Mouse (Mus musculus) forebrain, embryonic 16.5 days (tissue): Measurements from ENCODE around the gene Zfp811. TPM values are rescaled to one million over a fixed set of nuclear protein-coding genes. Genes with fewer than 3 reads are reported as not detected.

Experiments used
- ATAC-seq: fragments of 200-750 bp; cut with Nextera tagmentation; 2 replicates; pipeline ENCODE4 v1.8.0; 2017; ENCODE audit warnings: mild to moderate bottlenecking, moderate library complexity
- H3K27ac ChIP-seq: fragments of 300-500 bp; sonication (generic); 2 replicates; pipeline ENCODE4 v1.5.1; 2014; ENCODE audit warnings: low read length, control low read depth
- H3K27me3 ChIP-seq: fragments of 300-500 bp; sonication (generic); replicated peaks from 2 replicates; pipeline ENCODE4 v1.6.1; 2014; ENCODE audit warnings: low read length; ENCODE audit not compliant: control insufficient read depth, insufficient read depth
- H3K36me3 ChIP-seq: fragments of 300-500 bp; sonication (generic); 2 replicates; pipeline ENCODE4 v1.6.1; 2014; ENCODE audit not compliant: control insufficient read depth, insufficient read depth
- H3K4me1 ChIP-seq: fragments of 300-500 bp; sonication (generic); replicated peaks from 2 replicates; pipeline ENCODE4 v1.6.1; 2014; ENCODE audit warnings: low read length; ENCODE audit not compliant: control insufficient read depth, insufficient read depth
- H3K4me2 ChIP-seq: fragments of 300-500 bp; sonication (generic); 2 replicates; pipeline ENCODE4 v1.6.1; 2014; ENCODE audit warnings: mild to moderate bottlenecking, low read length, control low read depth
- H3K4me3 ChIP-seq: fragments of 300-500 bp; sonication (generic); replicated peaks from 2 replicates; pipeline ENCODE4 v1.5.1; 2014; ENCODE audit warnings: mild to moderate bottlenecking, low read length, control low read depth
- H3K9ac ChIP-seq: fragments of 300-500 bp; sonication (generic); replicated peaks from 2 replicates; pipeline ENCODE4 v1.6.1; 2014; ENCODE audit warnings: low read depth, low read length, control low read depth
- H3K9me3 ChIP-seq: fragments of 300-500 bp; sonication (generic); 2 replicates; pipeline ENCODE4 v1.6.1; 2016; ENCODE audit warnings: low read length; ENCODE audit not compliant: control insufficient read depth
- WGBS: fragments of 180-500 bp; shearing (Covaris S2); extraction: QIAGEN DNeasy Blood & Tissue Kit; methylation state at CpG from one replicate; pipeline ENCODE4 v1.1.7; 2014; 5-methylcytosine and 5-hydroxymethylcytosine counted together
- polyA plus RNA-seq: library from polyadenylated mRNA; unstranded; fragments of >200 nt; fragmentation: Nextera tagmentation; extraction: Ambion mirVana; gene quantifications from 2 replicates; pipeline ENCODE4 v1.2.1, GENCODE M21; 2015

Gene Zfp811
- polyA plus RNA-seq, 1 experiment from 2014 or later = 46.2 TPM

- no peak overlapping the region for H3K9ac ChIP-seq
- H3K27me3 ChIP-seq = no peaks in the 10 kb centered on the region
- no peaks in the 10 kb centered on the region for H3K9me3 ChIP-seq
- ATAC-seq = no peak
- H3K4me3 ChIP-seq = no peak overlapping the region
- H3K27ac ChIP-seq = no peak overlapping the region
- H3K4me2 ChIP-seq = no peak overlapping the region
- 86% methylated on average over 7 of the region's 7 CpGs for WGBS
- H3K4me1 ChIP-seq = 0 out of 2 replicates have a peak, but pooled peaks cover 2% of the 10 kb centered on the region
- H3K36me3 ChIP-seq = peaks cover 15% of the 10 kb centered on the region
Observed at GRCm38 (mm10) chr17:32814136-32814535, 4.4 kb upstream of the Zfp811 start.

DNA sequence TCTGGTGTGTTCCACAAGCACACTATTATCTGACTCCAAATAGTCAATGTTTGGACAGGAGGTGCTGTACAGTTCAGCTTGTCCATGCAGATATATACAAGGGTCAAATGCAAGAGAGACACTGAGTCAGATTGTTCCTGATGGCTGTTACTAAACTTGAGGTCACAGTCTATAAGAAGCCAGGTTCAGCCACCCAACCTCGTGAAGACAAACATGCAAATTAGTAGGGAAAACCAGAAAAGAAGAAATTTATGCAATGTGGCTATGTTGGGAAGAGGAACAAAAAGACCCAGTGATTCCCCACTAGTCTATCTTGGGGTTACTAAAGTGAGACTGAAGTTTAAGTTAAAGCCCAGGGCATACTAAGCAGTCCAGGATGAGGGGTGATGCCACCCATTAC lies 917 bp upstream of the Zfp811 start:
- Histone ChIP-seq H3K27me3 (no peaks in the 10 kb centered on the region), H3K4me3 (no peak overlapping the region), H3K4me1 (peaks cover 18% of the 10 kb centered on the region), H3K9ac (no peak overlapping the region), H3K4me2 (no peak overlapping the region), H3K27ac (no peak overlapping the region), H3K36me3 (0 out of 2 replicates have a peak, but pooled peaks cover 2% of the 10 kb centered on the region), H3K9me3 (no peaks in the 10 kb centered on the region)
- ATAC-seq = no peak
- 25% methylated on average over 1 of the region's 1 CpGs for WGBS

- WGBS = 2% methylated on average over 8 of the region's 8 CpGs
- peak overlapping the region; percentile 63 for H3K9ac ChIP-seq
- H3K4me2 ChIP-seq = peak overlapping the region; percentile 56
Observed at GRCm38 (mm10) chr17:32808921-32809320, 810 bp downstream of the Zfp811 start.

DNA sequence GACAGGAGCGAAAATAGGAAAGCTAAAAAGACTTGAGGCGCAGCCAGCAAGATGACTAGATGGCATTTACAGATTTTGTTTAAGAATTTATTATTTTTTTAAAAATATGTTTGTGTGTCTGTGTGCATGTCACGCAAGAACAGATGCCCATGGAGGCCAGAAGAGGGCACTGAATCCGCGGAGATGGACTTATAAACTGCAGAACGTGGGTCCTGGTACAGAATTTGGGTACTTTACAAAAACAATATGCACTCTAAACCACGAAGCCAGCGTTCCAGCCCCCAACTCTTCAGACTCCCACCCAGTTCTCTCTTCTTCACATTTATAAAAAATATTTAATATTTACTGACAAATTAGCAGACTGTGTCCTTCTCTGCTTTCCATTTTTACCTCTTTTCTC lies 20.5 kb downstream of the Zfp811 start:
- H3K4me3 ChIP-seq = no peak overlapping the region
- 76% methylated on average over 8 of the region's 8 CpGs for whole genome bisulfite sequencing

More at GRCm38 (mm10) chr17:32808921-32809320, 810 bp downstream of the Zfp811 start:
- peaks cover 18% of the 10 kb centered on the region for H3K4me1 ChIP-seq
- ATAC-seq = no peak
- H3K27me3 ChIP-seq = no peaks in the 10 kb centered on the region
- no peaks in the 10 kb centered on the region for H3K9me3 ChIP-seq
- peak overlapping the region; percentile 60 for H3K27ac ChIP-seq
- no peaks in the 10 kb centered on the region for H3K36me3 ChIP-seq
- peak overlapping the region; percentile 50 for H3K4me3 ChIP-seq

GRCm38 (mm10) chr17:32788576-32788975 lies 21.2 kb downstream of the Zfp811 start:
- WGBS = 9% methylated on average over 9 of the region's 9 CpGs
- Histone ChIP-seq H3K9ac (peak overlapping the region; percentile 37), H3K4me3 (peak overlapping the region; percentile 80), H3K27ac (no peak overlapping the region), H3K36me3 (peaks cover 7% of the 10 kb centered on the region), H3K4me2 (peak overlapping the region; percentile 66), H3K9me3 (no peaks in the 10 kb centered on the region), H3K27me3 (no peaks in the 10 kb centered on the region), H3K4me1 (peaks cover 26% of the 10 kb centered on the region)
- no peak for ATAC-seq

More for the DNA sequence above, 20.5 kb downstream of the Zfp811 start:
- no peak overlapping the region for H3K4me2 ChIP-seq
- no peak for ATAC-seq
- H3K9me3 ChIP-seq = no peaks in the 10 kb centered on the region
- no peak overlapping the region for H3K27ac ChIP-seq
- H3K4me1 ChIP-seq = peaks cover 26% of the 10 kb centered on the region
- H3K27me3 ChIP-seq = no peaks in the 10 kb centered on the region
- peaks cover 3% of the 10 kb centered on the region; the same call in 1 of the 2 replicates for H3K36me3 ChIP-seq
- no peak overlapping the region for H3K9ac ChIP-seq

DNA sequence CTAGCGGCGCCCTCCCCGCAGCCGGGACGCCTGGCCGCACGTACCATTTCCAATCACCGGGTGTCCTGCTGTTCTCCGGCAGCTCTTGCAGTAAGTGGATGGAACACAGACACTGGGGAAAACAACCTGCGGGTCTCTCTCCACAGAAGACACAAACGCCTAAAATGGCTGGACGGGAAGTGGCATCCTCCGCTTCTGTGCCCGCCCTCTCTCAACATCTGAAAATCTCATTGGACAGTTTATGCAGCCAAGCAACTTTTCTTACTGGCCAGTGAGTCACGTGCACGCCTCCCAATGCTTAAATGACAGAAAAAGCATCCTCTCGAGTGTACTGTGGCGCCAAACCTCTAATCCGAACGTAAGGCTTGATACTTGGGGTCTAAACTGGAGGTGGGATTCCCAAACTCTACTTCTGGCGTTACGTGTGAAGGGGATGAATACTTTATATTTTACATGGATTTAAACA lies 21.6 kb downstream of the Zfp811 start, which contains the start of gene Zfp871:
Gene Zfp871 (minus strand): TSS at position 194 of the 466 bp plus-strand sequence.
- peak within 1 kb of the TSS; percentile 91 for H3K27ac ChIP-seq
- H3K4me2 ChIP-seq = peak within 1 kb of the TSS; percentile 68
- peak within 1 kb of the TSS; percentile 84 for H3K9ac ChIP-seq
- H3K36me3 ChIP-seq = peaks cover 9% of the 10 kb centered on the region
- 0% methylated on average over 22 of the region's 22 CpGs for WGBS
- peak; percentile 100 for ATAC-seq
- H3K4me1 ChIP-seq = peaks cover 26% of the 10 kb centered on the region
- peak within 1 kb of the TSS; percentile 80 for H3K4me3 ChIP-seq
- no peaks in the 10 kb centered on the region for H3K27me3 ChIP-seq
- no peaks in the 10 kb centered on the region for H3K9me3 ChIP-seq

- Histone ChIP-seq H3K36me3 (peaks cover 11% of the 10 kb centered on the region), H3K9ac (peak overlapping the region; percentile 84), H3K9me3 (no peaks in the 10 kb centered on the region), H3K4me2 (peak overlapping the region; percentile 68), H3K4me3 (peak overlapping the region; percentile 80), H3K4me1 (peaks cover 26% of the 10 kb centered on the region), H3K27me3 (no peaks in the 10 kb centered on the region), H3K27ac (peak overlapping the region; percentile 91)
- whole genome bisulfite sequencing = under 1% methylated on average over 31 of the region's 31 CpGs
- peak; percentile 87 for ATAC-seq
Observed at GRCm38 (mm10) chr17:32787436-32788093, 22.2 kb downstream of the Zfp811 start.

- peak overlapping the region; percentile 80 for H3K4me3 ChIP-seq
- 74% methylated on average over 6 of the region's 6 CpGs for WGBS
- peak overlapping the region; percentile 32 for H3K9ac ChIP-seq
- no peak for ATAC-seq
- H3K36me3 ChIP-seq = peaks cover 12% of the 10 kb centered on the region
- peak overlapping the region; percentile 68 for H3K4me2 ChIP-seq
- H3K4me1 ChIP-seq = peaks cover 26% of the 10 kb centered on the region
- no peaks in the 10 kb centered on the region for H3K9me3 ChIP-seq
- H3K27me3 ChIP-seq = no peaks in the 10 kb centered on the region
- no peak overlapping the region for H3K27ac ChIP-seq
Observed at GRCm38 (mm10) chr17:32786944-32787343, 22.8 kb downstream of the Zfp811 start.

DNA sequence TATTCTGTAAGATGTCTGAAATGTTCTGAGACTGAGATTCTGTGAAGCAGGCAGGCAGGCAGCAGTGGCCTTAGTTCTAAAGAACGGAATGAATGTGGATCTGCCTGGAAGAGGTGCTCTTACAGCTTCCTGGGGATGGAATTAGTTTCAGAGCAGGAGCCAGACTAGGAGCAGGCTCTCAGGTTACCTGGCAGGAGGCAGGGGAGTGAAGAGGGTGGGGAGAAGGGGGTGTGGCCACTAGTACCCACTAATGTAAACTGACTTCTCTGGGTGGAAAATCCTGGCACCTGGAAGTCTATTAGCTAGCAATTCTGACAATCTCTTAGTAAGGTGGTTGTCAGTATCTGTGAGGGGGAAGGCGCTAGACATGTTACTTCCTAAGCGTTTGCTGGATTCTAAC lies 24.1 kb downstream of the Zfp811 start:
- no peak overlapping the region for H3K9ac ChIP-seq
- peak overlapping the region; percentile 20; the same call in 1 of the 2 replicates for H3K4me2 ChIP-seq
- peaks cover 12% of the 10 kb centered on the region for H3K36me3 ChIP-seq
- no peaks in the 10 kb centered on the region for H3K9me3 ChIP-seq
- peaks cover 26% of the 10 kb centered on the region for H3K4me1 ChIP-seq
- WGBS = 88% methylated on average over 3 of the region's 3 CpGs
- H3K27me3 ChIP-seq = no peaks in the 10 kb centered on the region
- H3K4me3 ChIP-seq = no peak overlapping the region
- H3K27ac ChIP-seq = no peak overlapping the region
- ATAC-seq = no peak
